ENCODE assay signal across 1 mouse cellular context in the genomic region with DNA sequence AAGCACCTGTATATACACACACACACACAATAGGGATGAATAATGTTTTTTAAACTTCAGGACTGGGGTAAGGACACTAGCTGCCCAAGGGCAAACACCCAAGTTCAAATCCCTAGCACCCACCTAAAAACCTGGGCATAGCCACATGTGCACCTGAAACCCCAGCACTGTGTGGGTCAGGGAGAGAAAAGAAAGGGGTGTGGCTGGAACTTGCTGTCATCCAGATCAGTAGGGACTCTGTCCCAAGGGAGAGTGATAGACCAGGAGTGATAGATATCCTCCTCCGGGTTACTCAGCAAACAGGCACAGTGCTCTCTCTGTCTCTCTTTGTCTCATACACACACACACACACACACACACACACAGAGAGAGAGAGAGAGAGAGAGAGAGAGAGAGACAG.
TF ChIP-seq lines count a peak whose summit lies in the region.

No protein-coding gene starts in this region.

TF ChIP-seq in CH12.LX, 34 proteins besides CTCF, POLR2A, EP300 and RAD21 (continued from another document):
- TF ChIP-seq ZMIZ1 (IDR thresholded peaks at IDR 0.05; ENCODE audit: low read depth, low read length) = no peak
- no peak for TF ChIP-seq MYC (IDR thresholded peaks at IDR 0.05; ENCODE audit: low read depth, low read length)
